Mouse (Mus musculus) hindbrain, postnatal 0 days (tissue): ENCODE measurements at regions not wholly inside any gene's neighbourhood (a gene's known extent, or its start where the extent isn't known, plus 50 kb on each side); places are given as distances from the start of the nearest gene placed in this dataset.

ENCODE experiments used
- ATAC-seq: fragments of 200-750 bp; cut with Nextera tagmentation; 2 replicates; pipeline ENCODE4 v1.8.0; 2017; ENCODE audit warnings: mild to moderate bottlenecking, moderate TSS enrichment, moderate library complexity
- DNase-seq: peaks from one replicate; pipeline ENCODE4 v3.0.0-alpha.2; 2015; ENCODE audit warnings: low spot score
- H3K27ac ChIP-seq: fragments of 300-500 bp; sonication (generic); 2 replicates; pipeline ENCODE4 v1.5.1; 2014; ENCODE audit warnings: mild to moderate bottlenecking
- H3K27me3 ChIP-seq: fragments of 300-500 bp; sonication (generic); 2 replicates; pipeline ENCODE4 v1.6.1; 2014; ENCODE audit warnings: low read length, mixed read lengths; ENCODE audit not compliant: insufficient read depth
- H3K36me3 ChIP-seq: fragments of 300-500 bp; sonication (generic); 2 replicates; pipeline ENCODE4 v1.6.1; 2014; ENCODE audit warnings: low read length, mixed read lengths; ENCODE audit not compliant: insufficient read depth
- H3K4me1 ChIP-seq: fragments of 300-500 bp; sonication (generic); 2 replicates; pipeline ENCODE4 v1.6.1; 2014; ENCODE audit warnings: antibody characterized with exemption, low read length, mixed read lengths; ENCODE audit not compliant: insufficient read depth
- H3K4me2 ChIP-seq: fragments of 300-500 bp; sonication (generic); 2 replicates; pipeline ENCODE4 v1.6.1; 2014; ENCODE audit warnings: low read depth, mild to moderate bottlenecking, low read length, moderate library complexity, mixed read lengths
- H3K4me3 ChIP-seq: fragments of 300-500 bp; sonication (generic); 2 replicates; pipeline ENCODE4 v1.5.1; 2014; ENCODE audit warnings: low read length
- H3K9ac ChIP-seq: fragments of 300-500 bp; sonication (generic); replicated peaks from 2 replicates; pipeline ENCODE4 v1.6.1; 2014; ENCODE audit warnings: mild to moderate bottlenecking, low read length, moderate library complexity, mixed read lengths
- H3K9me3 ChIP-seq: fragments of 300-500 bp; sonication (generic); 2 replicates; pipeline ENCODE4 v1.6.1; 2016; ENCODE audit warnings: low read length, mixed read lengths
- CTCF ChIP-seq: IDR thresholded peaks from 2 replicates; pipeline ENCODE4 v1.5.1; 2016; ENCODE audit warnings: antibody characterized with exemption, control low read depth, low read depth
- WGBS: fragments of 180-500 bp; shearing (Covaris S2); extraction: QIAGEN DNeasy Blood & Tissue Kit; methylation state at CpG from one replicate; pipeline ENCODE4 v1.1.7; 2014; 5-methylcytosine and 5-hydroxymethylcytosine counted together

DNA sequence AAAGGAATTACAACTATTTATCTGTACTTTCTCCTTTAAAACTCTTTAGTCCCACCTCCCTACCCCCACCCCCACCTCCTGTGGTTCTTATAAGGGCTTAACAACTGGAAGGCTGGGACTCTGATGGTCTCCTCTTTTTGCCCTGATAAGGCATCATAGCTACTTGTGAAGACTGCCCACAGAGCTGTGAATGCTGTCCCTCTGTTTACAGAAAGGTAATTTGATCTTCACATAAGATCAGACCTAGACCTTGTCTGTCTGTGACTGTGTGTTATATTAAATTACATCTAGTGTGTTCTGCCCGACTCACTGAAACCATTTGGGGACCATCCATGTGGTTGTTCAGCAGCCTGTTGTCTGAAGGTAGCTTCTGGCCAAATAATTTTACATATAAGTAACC lies 175.3 kb upstream of the Rspo3 start:
- no peak overlapping the region for H3K4me2 ChIP-seq
- H3K27me3 ChIP-seq: no peaks in the 10 kb centered on the region
- no peak for ATAC-seq
- H3K9me3 ChIP-seq: no peaks in the 10 kb centered on the region
- H3K9ac ChIP-seq: no peak overlapping the region
- no peak overlapping the region for H3K27ac ChIP-seq
- 62% methylated on average over 1 of the region's 1 CpGs for WGBS
- no peak overlapping the region for H3K4me3 ChIP-seq
- DNase-seq: no peak
- no peak for TF ChIP-seq CTCF
- H3K4me1 ChIP-seq: no peaks in the 10 kb centered on the region
- no peaks in the 10 kb centered on the region for H3K36me3 ChIP-seq

DNA sequence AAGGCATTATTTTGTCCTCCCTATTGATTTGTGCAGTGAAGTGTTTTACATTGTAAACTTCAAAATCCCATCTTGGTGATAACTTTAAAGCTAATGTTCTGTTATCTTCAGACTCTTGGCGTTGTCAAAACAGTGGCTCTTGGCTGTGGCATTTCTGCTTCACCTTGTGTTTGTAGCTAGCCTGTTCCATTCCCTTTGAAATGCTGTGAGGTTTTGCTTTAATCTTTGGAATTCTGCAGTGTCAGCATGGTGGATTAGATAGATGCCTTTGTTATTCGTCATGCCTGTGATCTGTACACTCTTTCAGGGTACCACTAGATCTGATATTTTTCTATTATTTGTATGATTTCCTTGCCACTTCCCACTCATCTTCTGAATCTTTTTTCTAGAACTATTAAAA lies 173.0 kb upstream of the Rspo3 start:
- Histone ChIP-seq H3K9me3 (no peaks in the 10 kb centered on the region), H3K36me3 (no peaks in the 10 kb centered on the region), H3K9ac (no peak overlapping the region), H3K4me3 (no peak overlapping the region), H3K27me3 (no peaks in the 10 kb centered on the region), H3K27ac (no peak overlapping the region), H3K4me1 (no peaks in the 10 kb centered on the region), H3K4me2 (no peak overlapping the region)
- no peak for ATAC-seq
- DNase-seq: no peak
- WGBS: 56% methylated on average over 2 of the region's 2 CpGs
- no peak for TF ChIP-seq CTCF

DNA sequence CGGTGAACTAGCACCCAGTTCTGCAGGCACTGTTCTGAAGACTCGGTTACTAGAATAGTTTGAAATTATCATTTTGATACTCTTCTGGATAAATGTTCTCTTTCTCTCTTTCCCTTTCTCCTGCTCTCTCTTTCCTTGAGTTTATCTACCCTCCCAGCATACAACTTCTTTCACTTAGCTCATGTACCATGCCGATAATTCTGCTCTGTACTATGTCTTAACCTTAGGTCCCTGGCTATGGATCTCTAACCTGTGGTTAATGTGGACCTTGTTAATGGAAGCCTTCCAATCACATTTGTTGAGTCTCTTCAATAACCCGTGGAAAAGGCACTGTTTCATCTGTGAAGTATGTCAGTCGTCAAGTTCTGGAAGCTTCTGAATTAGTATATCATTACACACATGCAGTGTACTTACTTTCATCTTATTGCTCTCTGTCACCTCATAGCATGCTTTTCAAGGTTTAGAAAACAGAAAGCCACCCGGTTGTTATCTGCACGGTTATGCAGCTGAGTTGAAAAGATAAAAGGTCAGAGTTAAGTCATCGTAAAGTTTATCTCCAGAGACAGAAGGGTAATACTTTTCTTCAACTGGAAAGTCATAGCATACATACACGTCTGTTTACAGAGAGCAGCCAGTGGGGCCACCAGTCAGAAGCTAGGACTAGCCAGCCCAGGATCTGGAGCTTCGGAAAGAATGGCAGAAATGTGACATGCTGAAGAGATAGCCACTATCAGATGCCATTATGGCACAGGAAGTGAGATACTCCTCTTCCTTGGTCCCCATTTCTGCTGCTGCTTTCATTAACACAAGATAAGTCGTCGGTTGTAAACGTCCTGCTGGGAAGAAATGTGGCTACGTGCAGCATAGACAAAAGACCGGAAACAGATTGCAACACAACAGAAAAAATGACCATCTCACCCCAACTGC lies 157.6 kb upstream of the Rspo3 start:
- 80% methylated on average over 15 of the region's 15 CpGs for WGBS
- no peak overlapping the region for H3K9ac ChIP-seq
- no peak for DNase-seq

DNA sequence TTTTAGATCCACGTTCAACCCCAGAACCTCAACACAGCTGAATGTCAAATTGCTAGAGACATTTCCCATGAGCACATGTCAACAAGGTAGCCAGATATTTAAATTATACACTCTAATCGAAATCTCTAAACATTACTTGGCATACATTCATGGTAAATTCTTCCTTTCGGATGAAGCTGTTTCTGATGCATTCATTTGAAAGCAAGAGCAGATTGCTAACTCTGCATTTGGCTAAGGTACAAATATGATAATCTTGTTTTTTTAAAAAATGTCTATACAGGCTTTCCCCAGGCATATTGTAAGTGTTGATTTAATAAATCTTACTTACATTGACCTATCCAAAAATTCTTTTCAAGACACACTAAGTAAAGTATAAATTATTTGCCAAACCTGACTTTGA lies 153.9 kb upstream of the Rspo3 start:
- no peaks in the 10 kb centered on the region for H3K4me1 ChIP-seq
- DNase-seq (no peak), ATAC-seq (no peak)
- no peaks in the 10 kb centered on the region for H3K36me3 ChIP-seq
- no peak overlapping the region for H3K4me2 ChIP-seq
- H3K9ac ChIP-seq: no peak overlapping the region
- H3K27ac ChIP-seq: no peak overlapping the region
- no peaks in the 10 kb centered on the region for H3K9me3 ChIP-seq
- no peak for TF ChIP-seq CTCF
- no peaks in the 10 kb centered on the region for H3K27me3 ChIP-seq
- 74% methylated on average over 3 of the region's 3 CpGs for WGBS
- no peak overlapping the region for H3K4me3 ChIP-seq

More for the DNA sequence above, 157.6 kb upstream of the Rspo3 start:
- Histone ChIP-seq H3K4me3 (no peak overlapping the region), H3K4me2 (no peak overlapping the region), H3K36me3 (no peaks in the 10 kb centered on the region), H3K9me3 (no peaks in the 10 kb centered on the region), H3K4me1 (no peaks in the 10 kb centered on the region), H3K27me3 (no peaks in the 10 kb centered on the region), H3K27ac (no peak overlapping the region)
- ATAC-seq: no peak
- no peak for TF ChIP-seq CTCF

DNA sequence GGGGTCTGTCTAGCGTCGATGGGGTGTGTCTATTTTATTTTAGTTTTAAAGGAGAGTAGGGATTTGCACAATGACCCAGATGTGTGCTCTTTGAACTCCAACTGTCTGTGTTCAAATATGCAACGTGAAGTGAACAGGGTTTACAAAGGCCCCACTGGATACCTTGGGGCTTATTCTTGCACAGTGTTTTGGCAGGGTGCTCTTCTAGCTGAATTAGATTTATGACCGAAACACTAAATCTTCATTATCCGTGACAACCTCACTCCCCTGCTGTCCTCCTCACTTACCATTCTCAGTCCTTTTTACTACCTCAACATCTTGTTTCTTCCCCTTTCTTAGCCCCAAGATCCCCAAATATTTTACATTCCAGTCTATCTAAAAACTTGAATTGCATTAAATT lies 151.3 kb upstream of the Rspo3 start:
- ATAC-seq (no peak), DNase-seq (no peak)
- no peak overlapping the region for H3K9ac ChIP-seq
- no peak overlapping the region for H3K4me2 ChIP-seq
- no peaks in the 10 kb centered on the region for H3K36me3 ChIP-seq
- WGBS: 54% methylated on average over 5 of the region's 5 CpGs
- no peak for TF ChIP-seq CTCF
- no peaks in the 10 kb centered on the region for H3K9me3 ChIP-seq
- no peak overlapping the region for H3K4me3 ChIP-seq
- no peak overlapping the region for H3K27ac ChIP-seq
- no peaks in the 10 kb centered on the region for H3K27me3 ChIP-seq
- no peaks in the 10 kb centered on the region for H3K4me1 ChIP-seq

DNA sequence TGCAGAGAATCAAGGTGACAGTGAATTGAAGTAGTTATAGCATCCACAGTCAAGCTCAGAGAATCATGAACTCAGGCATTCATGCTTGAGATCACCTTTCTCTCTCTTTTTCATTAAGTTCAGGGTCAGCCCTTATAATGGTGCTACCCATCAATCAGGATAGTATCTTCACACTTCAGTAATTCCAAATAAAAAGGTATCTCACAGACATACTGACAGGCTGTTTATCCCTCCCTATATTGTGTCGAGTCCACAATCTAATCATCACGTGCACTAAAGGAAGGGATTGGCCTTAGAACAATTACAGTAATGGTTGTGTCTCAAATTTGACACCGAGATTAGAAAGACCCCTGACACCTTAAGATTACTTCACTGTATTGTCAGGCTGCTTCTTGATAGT lies 138.7 kb upstream of the Rspo3 start:
- no peak overlapping the region for H3K9ac ChIP-seq
- no peaks in the 10 kb centered on the region for H3K9me3 ChIP-seq
- H3K36me3 ChIP-seq: no peaks in the 10 kb centered on the region
- no peaks in the 10 kb centered on the region for H3K4me1 ChIP-seq
- no peak for TF ChIP-seq CTCF
- H3K4me3 ChIP-seq: no peak overlapping the region
- DNase-seq (no peak), ATAC-seq (no peak)
- H3K27me3 ChIP-seq: no peaks in the 10 kb centered on the region
- 47% methylated on average over 3 of the region's 3 CpGs for WGBS
- H3K4me2 ChIP-seq: no peak overlapping the region
- H3K27ac ChIP-seq: no peak overlapping the region

DNA sequence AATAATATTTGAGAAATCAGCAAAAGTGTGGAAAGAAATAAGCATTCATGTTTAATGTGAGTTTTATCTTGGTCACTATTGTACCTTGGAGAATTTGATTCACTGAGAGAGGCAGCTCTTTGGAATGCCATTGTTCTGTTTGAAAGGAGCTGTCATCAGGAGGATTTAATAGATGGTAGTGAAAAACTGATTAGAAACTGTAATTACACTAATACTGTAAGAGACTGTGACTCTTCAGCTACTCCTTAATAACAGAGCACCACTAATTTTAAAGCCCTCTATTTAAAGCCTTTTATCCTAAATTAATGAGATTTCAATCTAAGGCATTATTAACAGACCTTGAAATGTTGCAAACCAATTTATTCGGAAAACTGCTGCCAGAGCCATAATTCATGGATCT lies 126.1 kb upstream of the Rspo3 start:
- Histone ChIP-seq H3K4me1 (no peaks in the 10 kb centered on the region), H3K27me3 (no peaks in the 10 kb centered on the region), H3K9ac (no peak overlapping the region), H3K36me3 (no peaks in the 10 kb centered on the region), H3K27ac (no peak overlapping the region), H3K9me3 (no peaks in the 10 kb centered on the region), H3K4me2 (no peak overlapping the region), H3K4me3 (no peak overlapping the region)
- DNase-seq (no peak), ATAC-seq (no peak)
- TF ChIP-seq CTCF: no peak
- WGBS: 56% methylated on average over 1 of the region's 1 CpGs
